ENCODE assay signal across 14 mouse cellular contexts in genomic region chr11:38067682-38068081, GRCm38 (mm10).
A peak's percentile ranks its signal among the peaks of the same experiment; 100 is the strongest.
DNase-seq lines count a peak whose midpoint lies in the region; ATAC-seq and TF ChIP-seq lines count a peak whose summit lies in the region.
"Had no signal": no experiment of that assay in that cellular context is flagged by ENCODE, and none has a peak within 500 bp of the region (broad histone marks: within the 10 kb centered on the region; RNA-seq: fewer than 3 reads in every experiment).

No protein-coding gene starts in this region.

- ATAC-seq in hindbrain, embryonic 13.5 days (ENCODE audit: low FRiP score): peak; percentile 46; the same call in 1 of the 2 replicates
- ATAC-seq in activated CD4-positive, CD25-positive, alpha-beta regulatory T cell, adult 4 months: no peak

- H3K4me3 ChIP-seq in hindbrain, embryonic 13.5 days: no peak overlapping the region
- no peak overlapping the region for H3K4me3 ChIP-seq in gastrocnemius, adult 2 months
- H3K4me3 ChIP-seq: left cerebral cortex, adult 2 months; lung, embryonic 15.5 days; megakaryocyte, embryonic 14.5 days had no signal

- no peak for TF ChIP-seq CTCF in gastrocnemius, adult 2 months (IDR thresholded peaks at IDR 0.05)

- peak; percentile 35 for DNase-seq in layer of hippocampus, adult 11-12 months (ENCODE audit: low spot score)
- no peak for DNase-seq in layer of hippocampus, postnatal 14 days (ENCODE audit: low spot score in 2 of 2)
- peak; percentile 58 for DNase-seq in Muller cell, postnatal 12 days (ENCODE audit: inconsistent ontology term)
- peak; percentile 90 for DNase-seq in brain, adult 2 months (ENCODE audit: low read depth, low spot score)
- no peak for DNase-seq in gastrocnemius, adult 2 months
- DNase-seq: heart, postnatal 4 days; kidney, adult 9 months; liver had no signal

- no peaks in the 10 kb centered on the region for H3K9me3 ChIP-seq in hindbrain, embryonic 13.5 days
- H3K9me3 ChIP-seq: lung, embryonic 15.5 days; megakaryocyte, embryonic 14.5 days had no signal

- H3K4me1 ChIP-seq in hindbrain, embryonic 13.5 days (replicated peaks): no peaks in the 10 kb centered on the region
- H3K4me1 ChIP-seq: lung, embryonic 15.5 days; megakaryocyte, embryonic 14.5 days had no signal

- 11% methylated on average over 1 of the region's 1 CpGs for WGBS in hindbrain, embryonic 13.5 days

- no peak overlapping the region for H3K4me2 ChIP-seq in hindbrain, embryonic 13.5 days
- H3K4me2 ChIP-seq: lung, embryonic 15.5 days had no signal

- intact Hi-C loops in gastrocnemius, adult 2 months (cut with DNase I): no loop called here

- H3K9ac ChIP-seq in hindbrain, embryonic 13.5 days: no peak overlapping the region
- H3K9ac ChIP-seq: lung, embryonic 15.5 days had no signal

- 0 out of 2 replicates have a peak, but pooled peaks cover 10% of the 10 kb centered on the region for H3K27me3 ChIP-seq in hindbrain, embryonic 13.5 days
- H3K27me3 ChIP-seq: lung, embryonic 15.5 days; megakaryocyte, embryonic 14.5 days had no signal

- H3K36me3 ChIP-seq in hindbrain, embryonic 13.5 days: no peaks in the 10 kb centered on the region
- H3K36me3 ChIP-seq: lung, embryonic 15.5 days had no signal

- no peak overlapping the region for H3K27ac ChIP-seq in hindbrain, embryonic 13.5 days
- H3K27ac ChIP-seq in gastrocnemius, adult 2 months: no peak overlapping the region
- H3K27ac ChIP-seq: lung, embryonic 15.5 days; stomach, postnatal 0 days had no signal

Comparison
In these comparisons a context has a peak if more than half of its experiments do, and no peak if none do; other contexts are left out.
1. DNase-seq: peak in layer of hippocampus, adult 11-12 months (single experiment), Muller cell, postnatal 12 days (single experiment) and brain, adult 2 months (single experiment); none in layer of hippocampus, postnatal 14 days (0 of 2) and gastrocnemius, adult 2 months (single experiment).